Mouse (Mus musculus) kidney, adult 8-10 months (tissue): ENCODE data around the gene Gm21190.
"Not testable (repeated sequence)": the region's sequence is repeated elsewhere in the genome, so short reads cannot be mapped to it uniquely, and the experiment has no call there.

Experiments
- DNase-seq, 2 experiments: peaks; one replicate each; pipeline ENCODE4 v3.0.0; 2022

Gm21190 gene

DNA sequence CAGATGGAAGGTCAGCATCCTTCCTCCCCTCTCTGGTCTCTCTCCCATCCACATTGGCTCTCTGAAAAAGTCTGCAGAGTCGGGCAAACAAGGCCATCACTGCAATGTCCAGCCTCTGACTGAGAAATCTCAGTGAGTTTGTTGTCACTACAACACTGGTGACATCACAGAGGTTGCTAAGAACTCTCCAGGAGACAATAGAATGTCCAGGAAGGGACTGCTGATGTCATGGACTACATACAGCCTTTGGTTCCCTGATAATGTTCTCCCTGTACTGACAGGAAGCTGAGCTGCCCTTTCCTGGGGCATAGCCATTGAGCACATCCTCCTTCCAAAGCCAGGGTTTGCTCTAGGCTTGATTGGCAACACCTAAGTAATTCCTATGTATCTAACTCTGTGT, at the start of gene Gm21190:
TSS of gene Gm21190 (minus strand) at position 101 of the 400 bp plus-strand sequence.
- not testable (repeated sequence) for DNase-seq

DNA sequence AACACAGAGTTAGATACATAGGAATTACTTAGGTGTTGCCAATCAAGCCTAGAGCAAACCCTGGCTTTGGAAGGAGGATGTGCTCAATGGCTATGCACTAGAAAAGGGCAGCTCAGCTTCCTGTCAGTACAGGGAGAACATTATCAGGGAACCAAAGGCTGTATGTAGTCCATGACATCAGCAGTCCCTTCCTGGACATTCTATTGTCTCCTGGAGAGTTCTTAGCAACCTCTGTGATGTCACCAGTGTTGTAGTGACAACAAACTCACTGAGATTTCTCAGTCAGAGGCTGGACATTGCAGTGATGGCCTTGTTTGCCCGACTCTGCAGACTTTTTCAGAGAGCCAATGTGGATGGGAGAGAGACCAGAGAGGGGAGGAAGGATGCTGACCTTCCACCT, 48.0 kb upstream of the Gm21190 start, which contains the start of gene Gm21083:
TSS of gene Gm21083 (plus strand) at position 301 of the 400 bp plus-strand sequence.
- DNase-seq = not testable (repeated sequence)

DNA sequence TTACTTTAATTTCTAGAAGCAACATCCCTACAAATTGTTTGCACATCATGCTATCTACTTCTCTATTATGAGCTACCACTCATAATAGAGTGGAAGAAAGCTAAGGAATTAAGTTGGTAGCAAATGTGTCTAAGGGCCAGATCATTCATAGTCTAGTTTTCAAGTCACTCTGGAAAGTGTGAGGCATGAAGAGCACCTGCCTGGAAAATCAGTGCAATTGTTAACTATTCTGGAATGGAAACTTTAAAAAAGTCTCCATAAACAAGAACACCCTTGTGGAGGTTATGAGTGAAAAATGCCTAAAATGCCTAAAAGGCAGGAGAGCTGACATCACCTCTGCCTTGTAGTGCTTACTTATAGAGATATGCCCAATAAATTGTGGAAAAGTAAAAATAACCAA, 44.7 kb upstream of the Gm21190 start:
- not testable (repeated sequence) for DNase-seq

DNA sequence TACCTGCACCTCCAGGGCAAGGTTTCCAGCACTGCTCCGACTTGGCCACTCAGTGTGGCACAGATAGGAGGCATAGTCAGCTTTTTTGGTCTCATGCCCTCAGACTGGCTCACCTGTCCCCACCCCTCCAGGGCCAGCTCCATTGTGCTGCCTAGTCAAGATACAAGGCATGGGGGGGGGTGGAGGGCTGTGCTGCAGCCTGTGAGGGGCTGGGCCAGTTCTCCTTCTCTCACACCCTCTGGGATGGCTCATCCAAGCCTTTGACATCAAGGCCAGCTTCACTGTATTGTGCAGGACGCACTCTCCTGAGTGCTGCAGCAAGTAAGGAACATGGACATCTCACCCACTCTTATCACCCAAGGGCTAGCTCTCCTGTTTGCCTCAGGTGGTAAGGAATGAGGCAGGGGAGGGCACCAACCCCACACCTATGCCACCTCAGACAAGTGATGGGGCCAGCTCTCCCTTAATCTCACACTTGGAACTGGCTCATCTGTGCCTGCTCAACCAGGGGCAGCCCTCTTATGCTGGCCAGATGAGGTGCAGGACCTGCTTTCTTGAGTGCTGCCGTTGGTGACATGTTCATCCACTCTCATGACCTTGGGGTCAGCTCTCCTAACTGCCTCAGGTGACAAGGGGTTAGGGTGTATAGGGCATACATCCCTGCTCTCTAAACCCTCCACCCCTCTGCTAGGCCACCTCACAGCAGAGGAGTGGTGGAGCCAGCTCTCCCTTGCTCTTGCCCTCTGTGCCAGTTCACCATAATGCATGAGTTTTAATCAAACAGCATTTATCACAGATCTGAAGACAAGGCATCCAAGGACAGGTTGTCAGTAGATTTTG, 32.6 kb upstream of the Gm21190 start:
- DNase-seq = not testable (repeated sequence)

DNA sequence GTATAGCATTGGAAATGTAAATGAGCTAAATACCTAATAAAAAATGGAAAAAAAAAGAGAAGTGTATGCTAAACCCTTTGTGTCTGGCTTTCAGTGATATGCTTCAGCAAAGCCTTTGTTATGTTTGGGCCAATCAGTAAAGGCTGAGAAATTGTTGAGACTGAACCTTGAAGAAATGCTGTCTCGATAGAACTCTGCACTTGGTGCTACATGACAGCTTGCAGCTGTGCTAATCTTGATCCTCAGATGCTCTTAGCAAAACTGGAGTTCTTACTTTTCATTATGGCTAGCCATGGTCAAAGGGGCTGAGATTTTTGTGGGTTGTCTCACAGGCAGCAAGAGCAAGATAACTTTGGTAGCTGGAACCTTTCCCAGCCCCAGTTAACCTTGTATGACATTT, 29.6 kb upstream of the Gm21190 start:
- not testable (repeated sequence) for DNase-seq

DNA sequence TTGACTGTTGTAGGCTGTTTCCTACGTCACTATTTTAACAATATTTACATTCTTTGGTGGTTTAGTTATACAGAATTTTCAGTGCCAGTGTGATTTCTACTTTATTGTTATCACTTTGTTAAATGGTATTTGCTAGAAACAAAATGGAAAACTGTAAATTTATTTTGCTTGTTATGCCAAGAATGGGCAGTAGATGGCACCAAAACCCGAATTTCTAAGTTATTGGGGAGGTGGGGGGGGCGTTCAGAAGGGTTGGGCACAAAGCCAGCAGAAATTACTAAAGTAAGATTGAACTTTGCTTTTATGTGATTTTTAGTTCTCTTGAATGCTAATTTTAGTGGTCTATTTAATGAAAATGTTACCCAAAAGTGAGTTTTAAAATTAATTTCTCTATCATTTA, 20.6 kb upstream of the Gm21190 start:
- not testable (repeated sequence) for DNase-seq

DNA sequence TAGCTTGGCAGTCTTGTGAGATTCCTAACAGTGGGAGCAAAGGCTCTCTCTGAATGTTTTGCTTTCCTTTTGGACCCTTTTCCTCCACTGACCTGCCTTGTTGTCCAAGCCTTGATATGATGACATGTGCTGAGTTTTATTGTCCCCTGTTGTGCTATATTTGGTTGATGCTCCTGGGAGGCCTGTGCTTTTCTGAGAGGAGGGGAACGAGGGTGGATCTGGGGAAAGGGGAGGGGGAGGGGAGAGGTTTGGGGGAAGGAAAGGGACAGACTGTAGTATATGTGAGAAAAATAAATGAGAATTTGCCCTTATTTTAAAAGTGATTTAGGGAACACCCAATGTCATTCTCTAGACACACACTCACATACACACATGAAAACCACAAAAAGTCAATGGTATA, 20.1 kb upstream of the Gm21190 start:
- not testable (repeated sequence) for DNase-seq

DNA sequence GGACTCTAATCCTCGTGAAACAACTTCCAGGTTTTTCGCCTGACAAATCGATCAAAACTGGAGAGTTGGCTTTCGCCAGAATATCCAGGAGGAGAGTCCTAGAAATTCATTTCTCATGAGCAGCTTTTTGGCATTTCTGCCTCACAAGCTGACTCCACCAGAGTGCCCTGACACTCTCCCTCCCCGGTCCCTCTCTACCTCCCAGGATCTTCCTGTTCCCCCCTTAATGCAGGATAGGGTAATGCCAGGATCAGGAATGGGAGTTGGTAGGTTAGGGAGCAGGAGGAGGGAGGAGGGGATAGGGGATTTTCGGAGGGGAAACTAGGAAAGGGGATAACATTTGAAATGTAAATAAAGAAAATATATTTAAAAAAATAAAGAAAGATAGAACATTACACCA, 19.6 kb upstream of the Gm21190 start:
- not testable (repeated sequence) for DNase-seq

DNA sequence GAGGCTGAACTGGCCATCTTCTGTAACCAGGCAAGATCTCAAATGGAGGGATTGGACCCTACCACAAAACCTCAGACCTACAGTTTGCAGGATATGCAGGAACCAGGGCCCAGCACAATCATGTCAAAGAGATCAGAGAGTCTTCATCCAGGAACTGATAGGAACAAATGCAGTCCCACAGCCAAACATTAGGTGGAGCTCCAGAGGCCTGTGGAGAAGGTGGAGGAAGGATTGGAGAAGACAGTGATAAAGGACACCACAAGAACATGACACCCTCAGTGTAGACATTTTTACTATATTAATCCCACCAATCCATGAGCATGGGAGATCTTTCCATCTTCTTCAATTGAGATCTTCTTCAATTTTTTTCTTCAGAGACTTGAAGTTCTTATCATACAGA, 6.6 kb downstream of the Gm21190 start:
- peak in 1 of 2 experiments; percentile 49 for DNase-seq

DNA sequence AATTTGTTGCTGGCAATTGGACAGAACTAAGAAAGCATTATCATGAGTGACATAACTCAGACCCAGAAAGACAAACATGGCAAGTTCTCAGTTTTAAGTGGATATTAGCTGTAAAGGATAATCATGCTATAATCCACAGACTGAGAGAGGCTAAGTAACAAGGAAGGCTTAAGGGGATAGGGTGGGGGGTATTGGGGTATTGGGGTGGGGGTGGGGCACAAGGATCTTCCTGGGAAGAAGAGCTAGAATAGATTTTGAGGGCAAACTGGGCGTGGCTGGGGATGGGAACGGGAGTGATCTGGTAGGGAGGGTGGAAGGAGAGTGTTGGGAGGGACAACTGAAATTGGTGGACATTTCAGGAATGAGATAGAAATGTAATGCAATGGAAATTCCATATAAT, 7.0 kb downstream of the Gm21190 start:
- DNase-seq = not testable (repeated sequence)

DNA sequence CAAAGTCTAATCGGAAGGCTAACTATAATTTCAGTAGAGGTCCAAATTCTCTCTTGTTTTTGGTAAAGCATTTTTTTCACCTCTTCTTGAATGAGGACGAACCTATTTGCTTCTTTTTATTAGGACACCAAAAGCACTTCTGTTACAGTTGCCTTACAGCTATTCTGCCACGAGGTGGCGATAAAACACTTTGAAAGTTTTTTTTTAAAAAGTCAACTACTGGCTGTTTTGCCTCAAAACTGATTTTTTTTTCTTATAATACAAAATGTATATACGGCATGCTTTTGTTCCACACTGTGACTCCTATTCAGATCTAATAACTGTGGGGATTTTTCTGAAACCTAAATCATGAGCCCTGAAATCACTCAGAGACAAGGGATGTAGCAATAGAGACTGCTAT, 8.6 kb downstream of the Gm21190 start:
- DNase-seq = peak in 1 of 2 experiments; percentile 38

DNA sequence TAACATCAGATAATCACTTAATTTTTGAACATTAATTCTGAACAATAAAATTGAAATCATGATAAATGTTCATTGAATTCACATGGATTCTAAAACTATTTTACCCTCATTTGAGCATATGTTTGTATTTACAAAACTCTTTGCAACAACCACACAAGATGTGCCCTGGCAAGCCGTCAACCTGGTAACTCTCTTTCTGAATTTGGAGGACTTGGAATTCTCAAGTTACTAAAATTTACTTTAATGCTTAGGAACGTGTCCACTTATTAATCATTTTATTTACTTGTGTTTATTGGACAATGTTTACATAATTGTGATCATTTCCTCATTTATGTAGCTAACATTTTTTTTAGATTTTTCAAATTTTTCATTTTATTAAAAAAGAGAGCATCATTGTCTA, 11.9 kb downstream of the Gm21190 start:
- DNase-seq = not testable (repeated sequence)

DNA sequence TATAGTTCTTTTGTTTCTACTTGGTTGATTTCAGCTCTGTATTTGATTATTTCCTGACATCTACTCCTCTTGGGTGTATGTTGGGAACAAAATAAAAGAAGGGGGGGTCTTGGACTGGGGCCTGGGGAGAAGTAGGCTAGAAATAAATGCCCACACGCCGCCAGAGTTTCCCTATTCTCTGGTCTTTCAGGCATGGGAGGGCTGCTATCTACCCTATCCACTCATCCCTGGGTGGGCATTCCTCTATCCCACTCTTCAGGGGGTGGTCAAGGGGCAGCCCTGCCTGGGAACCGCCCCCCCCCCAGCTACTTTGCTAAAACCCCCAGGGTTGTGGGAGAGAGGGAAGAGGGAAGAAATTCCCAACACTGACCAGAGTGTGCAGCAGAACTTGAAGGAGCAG, 16.8 kb downstream of the Gm21190 start:
- not testable (repeated sequence) for DNase-seq

DNA sequence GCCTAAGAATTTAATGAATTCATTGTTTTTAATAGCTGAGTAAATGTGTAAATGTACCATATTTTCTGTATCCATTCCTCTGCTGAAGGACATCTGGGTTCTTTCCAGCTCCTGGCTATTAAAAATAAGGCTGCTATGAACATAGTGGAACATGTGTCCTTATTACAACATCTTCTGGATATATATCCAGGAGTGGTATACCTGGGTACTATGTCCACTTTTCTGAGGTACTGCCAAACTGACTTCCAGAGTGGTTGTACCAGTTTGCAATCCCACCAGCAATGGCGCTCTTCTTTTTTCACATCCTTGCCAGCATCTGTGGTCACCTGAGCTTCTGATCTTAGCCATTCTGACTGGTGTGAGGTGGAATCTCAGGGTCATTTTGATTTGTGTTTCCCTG, 19.1 kb downstream of the Gm21190 start:
- not testable (repeated sequence) for DNase-seq

DNA sequence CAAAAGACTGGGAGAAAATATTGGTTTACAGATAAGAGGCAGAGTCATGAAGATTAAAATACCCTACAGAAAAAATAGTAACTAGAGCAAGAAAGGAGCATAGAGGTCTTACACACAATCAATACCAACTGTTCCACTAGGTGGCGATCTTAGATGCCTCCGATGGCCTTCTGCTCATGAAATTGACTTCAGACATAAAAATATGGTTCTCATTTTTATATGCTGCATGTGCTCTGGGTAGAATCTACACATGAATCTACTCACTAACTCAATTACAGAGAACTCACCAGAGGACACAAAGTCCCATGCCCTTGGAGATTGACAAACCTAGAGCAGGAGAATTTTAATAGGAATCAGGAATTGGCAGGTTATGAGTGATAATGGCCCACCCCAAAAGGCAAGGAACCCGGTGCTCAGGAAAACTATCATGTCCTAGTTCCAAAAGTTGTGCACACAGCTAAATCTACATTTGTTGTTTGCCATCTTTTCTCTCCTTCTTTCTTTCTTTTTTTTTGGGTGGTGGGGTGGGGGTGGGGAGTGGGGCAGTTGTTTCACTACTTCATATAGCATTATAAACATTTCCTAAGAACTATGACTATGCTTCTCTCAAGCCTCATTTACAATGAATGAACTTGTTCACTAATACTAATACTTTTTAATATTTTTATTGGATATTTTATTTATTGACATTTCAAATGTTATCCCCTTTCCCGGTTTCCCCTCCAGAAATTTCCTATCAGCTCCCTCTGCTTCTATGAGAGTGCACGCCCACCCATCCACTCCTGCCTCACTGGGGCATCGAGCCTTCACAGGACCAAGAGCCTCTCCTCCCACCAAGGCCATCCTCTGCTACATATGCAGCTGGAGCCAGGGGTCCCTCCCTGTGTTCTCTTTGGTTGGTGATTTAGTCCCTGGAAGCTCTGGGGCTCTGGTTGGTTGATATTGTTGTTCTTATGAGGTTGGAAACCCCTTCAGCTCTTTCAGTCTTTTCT, 20.3 kb downstream of the Gm21190 start:
- DNase-seq = peak in 1 of 2 experiments; percentile 24

DNA sequence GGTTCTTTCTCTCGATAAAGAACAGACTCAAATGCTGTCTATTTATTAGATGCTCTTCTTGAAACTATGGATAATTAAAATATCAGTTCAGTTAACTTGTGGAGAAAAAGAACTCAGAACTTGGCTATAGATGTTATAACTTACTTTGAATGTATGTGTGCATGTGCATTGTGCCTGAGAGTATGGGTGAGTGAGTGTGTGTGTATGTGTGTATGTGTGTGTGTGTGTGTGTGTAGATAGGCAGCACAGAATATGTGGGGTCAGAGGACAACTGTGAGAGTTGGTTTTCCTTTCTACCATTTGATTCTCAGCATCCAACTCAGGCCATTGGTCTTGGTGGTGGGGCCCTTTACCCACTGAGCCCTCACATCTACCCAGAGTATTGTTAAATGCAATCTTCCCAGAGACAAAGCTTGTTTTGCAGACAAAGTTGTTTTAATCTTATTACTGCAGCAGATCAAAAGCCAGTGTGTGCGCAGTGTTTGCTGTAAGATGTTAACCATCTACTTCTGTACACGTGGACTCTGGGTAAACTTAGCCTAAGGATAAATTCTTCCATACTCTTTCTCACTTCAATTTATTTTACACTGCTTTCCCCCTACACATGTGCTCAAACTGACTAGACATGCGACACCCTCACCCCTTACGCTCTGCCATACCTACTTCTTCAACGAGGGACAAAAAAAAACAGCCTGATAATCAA, 21.1 kb downstream of the Gm21190 start:
- not testable (repeated sequence) for DNase-seq

DNA sequence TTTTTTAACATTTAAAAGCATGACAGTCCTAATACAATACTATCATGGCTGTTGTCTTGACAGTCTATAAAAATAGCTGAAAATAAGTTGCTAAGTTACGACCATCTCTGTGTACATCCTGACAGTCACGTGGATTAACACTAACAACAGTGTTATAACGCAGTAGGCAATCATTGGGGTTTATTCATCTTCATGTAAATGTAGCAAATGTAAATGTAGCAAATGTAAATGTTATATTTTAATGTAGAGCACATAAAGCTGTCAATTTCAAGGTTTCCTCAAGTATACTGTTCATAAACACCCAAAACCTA, 21.8 kb downstream of the Gm21190 start:
- DNase-seq = no peak

DNA sequence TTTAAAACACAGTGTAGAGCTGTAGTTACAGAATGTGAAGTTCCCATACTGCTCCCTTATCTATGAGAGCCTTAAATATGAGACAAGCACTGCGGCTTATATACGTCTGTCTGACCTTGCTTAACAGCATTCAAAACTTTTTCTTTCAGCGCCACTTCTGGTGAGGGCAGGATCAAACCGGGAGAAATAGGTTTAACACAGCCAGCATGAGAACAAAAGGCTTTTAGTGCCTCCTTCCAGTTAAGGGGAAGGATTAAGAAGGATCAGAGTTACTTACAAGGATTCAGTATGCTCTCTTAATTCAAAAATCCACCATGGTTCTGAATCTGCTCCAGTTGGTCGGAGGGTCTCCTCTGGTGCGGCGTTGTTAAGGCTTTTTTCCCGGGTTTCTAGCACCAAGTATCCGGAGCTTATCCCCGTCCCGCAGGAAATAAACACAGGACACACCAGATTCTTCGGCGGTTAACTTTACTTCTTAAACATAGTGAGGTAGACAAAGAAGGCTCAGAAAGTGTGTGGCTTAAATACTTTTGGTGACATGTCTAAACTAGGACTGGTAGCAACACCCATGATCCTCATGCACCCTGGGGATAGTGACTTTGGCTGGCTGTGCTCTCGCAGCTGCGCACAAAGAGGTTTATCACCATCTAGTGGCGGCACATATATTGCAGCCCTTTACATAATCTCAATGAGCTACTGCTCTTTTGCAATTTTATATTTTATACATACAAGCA, 22.3 kb downstream of the Gm21190 start:
- peak in 1 of 2 experiments; percentile 44 for DNase-seq

DNA sequence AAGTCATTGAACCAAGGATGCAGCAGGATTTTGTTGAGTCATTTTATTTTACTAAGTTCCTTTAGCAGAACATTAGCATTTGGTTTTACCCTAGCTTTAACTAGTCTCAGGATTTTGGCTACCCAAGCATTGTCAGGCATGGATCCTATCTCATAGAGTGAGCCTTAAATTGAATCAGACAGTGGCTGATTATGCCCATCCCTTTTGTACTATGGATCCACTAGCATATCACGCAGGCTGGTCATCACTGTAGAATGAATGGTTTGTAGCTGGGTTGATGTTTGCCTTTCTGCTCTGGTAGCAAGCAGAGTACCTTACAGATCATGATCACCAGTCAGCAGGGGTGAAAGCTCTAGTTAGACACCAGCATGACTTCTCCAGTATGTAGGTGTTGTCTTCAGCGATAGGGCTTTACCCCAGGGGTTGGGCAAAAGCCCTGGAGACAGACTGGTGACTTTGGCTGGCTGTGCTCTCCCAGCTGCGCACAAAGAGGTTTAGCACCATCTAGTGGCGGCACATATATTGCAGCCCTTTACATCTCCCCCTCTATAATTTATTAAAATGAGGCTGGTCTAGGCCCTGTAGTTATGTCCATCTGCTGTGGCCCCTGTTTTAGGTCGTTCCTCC, 30.1 kb downstream of the Gm21190 start:
- peak in 1 of 2 experiments; percentile 66 for DNase-seq

DNA sequence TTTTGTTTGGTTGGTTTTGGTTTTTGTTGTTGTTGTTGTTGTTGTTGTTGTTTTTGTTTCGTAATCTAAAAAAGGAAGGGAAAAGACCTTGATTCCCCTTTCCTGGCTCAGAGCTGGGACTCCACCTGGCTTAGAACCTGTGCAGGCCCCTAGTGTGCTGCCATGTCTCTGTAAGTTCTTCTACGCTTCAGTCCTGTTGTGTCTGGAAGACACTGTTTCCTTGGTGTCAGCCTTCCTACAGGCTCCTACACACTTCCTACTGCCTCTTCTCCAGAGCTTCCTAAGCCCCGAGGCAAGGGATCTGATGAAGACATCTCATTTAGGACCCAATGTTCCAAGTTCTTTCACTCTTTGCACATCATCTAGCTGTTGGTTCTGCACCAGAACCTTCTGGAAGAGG, 30.7 kb downstream of the Gm21190 start:
- DNase-seq = not testable (repeated sequence)

DNA sequence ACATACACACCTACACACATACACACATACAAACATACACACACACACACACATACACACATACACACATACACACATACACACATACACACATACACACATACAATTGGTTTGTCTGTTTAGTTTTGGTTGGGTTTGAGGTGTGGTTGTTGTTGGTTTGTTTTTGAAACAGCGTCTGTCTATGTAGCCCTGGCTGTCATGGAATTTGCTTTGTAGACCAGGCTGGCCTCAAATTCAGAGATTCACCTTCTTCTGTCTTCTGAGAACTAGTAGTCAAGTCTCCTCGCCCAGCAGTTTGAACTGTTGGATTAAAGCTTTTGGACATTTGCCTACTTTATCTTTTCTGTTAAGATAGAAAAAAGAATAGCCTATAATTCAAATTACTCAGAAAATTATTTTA, 38.1 kb downstream of the Gm21190 start:
- not testable (repeated sequence) for DNase-seq

DNA sequence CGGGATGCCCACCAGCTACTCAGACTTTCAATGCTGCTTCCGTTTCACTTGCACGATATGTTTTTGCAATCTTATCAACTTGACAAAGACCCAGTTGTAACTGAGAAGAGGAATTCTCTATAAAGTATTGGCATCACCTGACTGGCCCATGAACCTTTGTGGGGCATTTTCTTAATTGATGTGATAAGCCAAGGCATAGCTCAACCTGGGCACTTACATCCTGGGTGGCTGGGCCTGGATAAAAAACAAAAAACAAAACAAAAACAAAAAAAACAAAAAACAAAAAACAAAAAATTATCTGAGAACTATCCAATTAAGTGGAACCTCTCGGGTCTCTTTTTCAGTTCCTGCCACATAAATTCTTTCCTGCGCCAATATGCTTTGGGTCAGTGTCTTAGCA, 40.3 kb downstream of the Gm21190 start:
- DNase-seq = no peak
